Mouse (Mus musculus): ENCODE measurements around the gene Ptpn21. TPM values are rescaled to one million over a fixed set of nuclear protein-coding genes. Genes with fewer than 3 reads are reported as not detected.

Gene Ptpn21
- total and polyA plus RNA-seq, 3 experiments: 19.4 to 29.3 (median 29.1) TPM

DNA sequence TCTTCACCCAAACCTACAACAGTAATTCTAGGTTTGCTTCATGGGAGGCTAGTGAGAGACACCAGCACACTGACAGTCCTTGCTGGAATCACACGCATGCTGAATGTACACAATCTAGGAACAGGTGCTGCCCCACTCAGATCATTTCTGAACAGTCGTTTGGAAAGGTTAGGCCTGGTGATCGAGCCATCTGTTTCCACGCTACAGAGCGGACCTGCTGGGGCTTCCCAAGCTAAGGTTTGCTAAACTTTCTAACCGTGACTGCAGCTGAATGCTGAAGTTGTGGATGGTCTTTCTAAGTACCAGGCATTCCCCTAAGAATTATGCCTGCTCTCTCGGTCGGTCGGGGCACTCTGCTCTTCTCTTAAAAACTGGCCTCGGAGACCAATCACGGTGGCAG lies 6.5 kb downstream of the Ptpn21 start:
- peaks cover 6% of the 10 kb centered on the region for H3K79me2 ChIP-seq (replicated peaks; ENCODE audit: control insufficient read depth, insufficient read depth, low read length)
- intact Hi-C loops (cut with DNase I): no loop called here

DNA sequence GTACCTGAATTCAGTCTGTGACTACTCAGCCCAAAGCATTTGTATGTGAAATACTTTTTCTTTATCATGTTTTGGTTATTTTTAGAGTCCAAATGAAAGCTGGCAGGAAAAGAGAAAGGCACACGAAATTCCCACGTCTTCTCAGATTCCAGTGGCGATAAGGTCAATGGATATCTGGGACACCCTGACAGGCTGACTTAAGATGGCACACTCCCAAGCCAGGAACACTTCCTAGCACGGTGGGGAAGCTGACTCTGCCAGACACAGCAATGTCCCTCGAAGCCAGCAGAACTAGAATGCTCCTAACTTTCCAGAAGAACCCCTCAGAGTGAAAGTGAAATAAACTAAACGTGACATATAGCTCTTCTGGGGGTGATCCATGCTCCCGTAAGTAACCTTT lies 10.0 kb downstream of the Ptpn21 start:
- H3K4me3 ChIP-seq: no peak overlapping the region
- H3K9ac ChIP-seq (ENCODE audit: low read depth, low read length): no peak overlapping the region
- no peaks in the 10 kb centered on the region for H3K27me3 ChIP-seq (ENCODE audit: control insufficient read depth, insufficient read depth, low read length)
- DNase-seq: no peak
- 36% methylated on average over 7 of the region's 7 CpGs for WGBS
- intact Hi-C loops (cut with DNase I): no loop called here
- peaks cover 2% of the 10 kb centered on the region for H3K4me1 ChIP-seq (ENCODE audit: control insufficient read depth, insufficient read depth, low read length)
- no peak for TF ChIP-seq EP300 (IDR thresholded peaks at IDR 0.05; ENCODE audit: insufficient read depth, low read depth, low read length)
- TF ChIP-seq POLR2A (IDR thresholded peaks at IDR 0.05; ENCODE audit: insufficient read depth, low read depth, low read length): no peak
- no peak for TF ChIP-seq CTCF (IDR thresholded peaks at IDR 0.05)
- no peak overlapping the region for H3K27ac ChIP-seq
- H3K79me2 ChIP-seq (replicated peaks; ENCODE audit: control insufficient read depth, insufficient read depth, low read length): peaks cover 5% of the 10 kb centered on the region
- peaks cover 2% of the 10 kb centered on the region for H3K36me3 ChIP-seq (ENCODE audit: control insufficient read depth, insufficient read depth, low read length)

More for the DNA sequence above, 6.5 kb downstream of the Ptpn21 start:
- peaks cover 6% of the 10 kb centered on the region for H3K4me1 ChIP-seq (ENCODE audit: control insufficient read depth, insufficient read depth, low read length)
- H3K27ac ChIP-seq: no peak overlapping the region
- DNase-seq: no peak
- WGBS: 90% methylated on average over 11 of the region's 11 CpGs
- no peak overlapping the region for H3K9ac ChIP-seq (ENCODE audit: low read depth, low read length)
- no peaks in the 10 kb centered on the region for H3K27me3 ChIP-seq (ENCODE audit: control insufficient read depth, insufficient read depth, low read length)
- no peak for TF ChIP-seq CTCF (IDR thresholded peaks at IDR 0.05)
- TF ChIP-seq POLR2A (IDR thresholded peaks at IDR 0.05; ENCODE audit: insufficient read depth, low read depth, low read length): no peak
- TF ChIP-seq EP300 (IDR thresholded peaks at IDR 0.05; ENCODE audit: insufficient read depth, low read depth, low read length): no peak
- no peak overlapping the region for H3K4me3 ChIP-seq
- H3K36me3 ChIP-seq (ENCODE audit: control insufficient read depth, insufficient read depth, low read length): peaks cover 2% of the 10 kb centered on the region

DNA sequence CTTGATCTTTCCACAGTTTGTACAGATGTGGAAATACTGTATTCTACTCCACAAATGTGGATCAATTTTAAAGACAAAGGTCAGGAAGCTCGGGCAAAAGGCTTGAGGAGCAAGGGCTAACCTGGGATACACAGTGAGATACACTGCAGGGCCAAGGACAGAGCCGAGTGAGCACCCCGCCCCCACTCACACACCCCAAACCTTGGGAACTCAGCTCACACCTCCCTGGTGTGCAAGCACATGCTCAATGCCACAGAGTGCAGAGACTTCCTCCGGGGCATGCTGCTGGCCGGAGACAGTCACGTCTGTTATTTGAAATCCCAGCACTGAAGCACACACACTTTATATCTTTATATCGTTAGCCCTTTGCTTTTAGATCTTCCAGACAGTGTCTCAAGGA lies 11.1 kb downstream of the Ptpn21 start:
- no peak overlapping the region for H3K27ac ChIP-seq
- H3K4me3 ChIP-seq: no peak overlapping the region
- H3K9ac ChIP-seq (ENCODE audit: low read depth, low read length): no peak overlapping the region
- peaks cover 5% of the 10 kb centered on the region; the same call in 1 of the 2 replicates for H3K79me2 ChIP-seq (replicated peaks; ENCODE audit: control insufficient read depth, insufficient read depth, low read length)
- 88% methylated on average over 7 of the region's 7 CpGs for WGBS
- TF ChIP-seq EP300 (IDR thresholded peaks at IDR 0.05; ENCODE audit: insufficient read depth, low read depth, low read length) (no peak), CTCF (IDR thresholded peaks at IDR 0.05) (no peak), POLR2A (IDR thresholded peaks at IDR 0.05; ENCODE audit: insufficient read depth, low read depth, low read length) (no peak)
- intact Hi-C loops (cut with DNase I): no loop called here
- H3K36me3 ChIP-seq (ENCODE audit: control insufficient read depth, insufficient read depth, low read length): peaks cover 2% of the 10 kb centered on the region
- H3K27me3 ChIP-seq (ENCODE audit: control insufficient read depth, insufficient read depth, low read length): no peaks in the 10 kb centered on the region
- no peak for DNase-seq
- H3K4me1 ChIP-seq (ENCODE audit: control insufficient read depth, insufficient read depth, low read length): peaks cover 2% of the 10 kb centered on the region

DNA sequence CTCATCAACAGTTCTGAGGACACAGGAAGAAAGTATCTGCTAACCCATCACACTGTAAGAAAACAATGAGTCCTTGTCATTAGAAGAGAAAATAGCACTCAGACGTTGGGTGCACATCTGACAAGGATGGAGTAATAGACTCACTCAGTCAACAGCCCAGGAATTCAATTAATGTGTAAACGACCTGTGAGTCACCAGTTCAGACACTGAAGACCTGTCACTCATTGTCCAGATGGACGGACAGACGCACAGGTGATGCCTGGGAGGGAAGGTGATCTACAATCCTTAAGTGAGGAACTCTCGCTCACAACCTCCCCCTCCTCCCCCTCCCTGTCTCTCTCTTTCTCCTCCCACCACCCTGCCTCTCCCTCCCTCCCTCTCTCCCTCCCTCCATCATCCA lies 12.2 kb downstream of the Ptpn21 start:
- intact Hi-C loops (cut with DNase I): no loop called here
- no peak for DNase-seq
- Histone ChIP-seq H3K36me3 (ENCODE audit: control insufficient read depth, insufficient read depth, low read length) (peaks cover 2% of the 10 kb centered on the region), H3K79me2 (replicated peaks; ENCODE audit: control insufficient read depth, insufficient read depth, low read length) (peaks cover 3% of the 10 kb centered on the region; the same call in 1 of the 2 replicates), H3K9ac (ENCODE audit: low read depth, low read length) (no peak overlapping the region), H3K27me3 (ENCODE audit: control insufficient read depth, insufficient read depth, low read length) (no peaks in the 10 kb centered on the region), H3K4me3 (no peak overlapping the region), H3K4me1 (ENCODE audit: control insufficient read depth, insufficient read depth, low read length) (peaks cover 2% of the 10 kb centered on the region), H3K27ac (no peak overlapping the region)
- WGBS: 72% methylated on average over 5 of the region's 5 CpGs
- TF ChIP-seq CTCF (IDR thresholded peaks at IDR 0.05): no peak
- TF ChIP-seq POLR2A (IDR thresholded peaks at IDR 0.05; ENCODE audit: insufficient read depth, low read depth, low read length): no peak
- TF ChIP-seq EP300 (IDR thresholded peaks at IDR 0.05; ENCODE audit: insufficient read depth, low read depth, low read length): no peak

DNA sequence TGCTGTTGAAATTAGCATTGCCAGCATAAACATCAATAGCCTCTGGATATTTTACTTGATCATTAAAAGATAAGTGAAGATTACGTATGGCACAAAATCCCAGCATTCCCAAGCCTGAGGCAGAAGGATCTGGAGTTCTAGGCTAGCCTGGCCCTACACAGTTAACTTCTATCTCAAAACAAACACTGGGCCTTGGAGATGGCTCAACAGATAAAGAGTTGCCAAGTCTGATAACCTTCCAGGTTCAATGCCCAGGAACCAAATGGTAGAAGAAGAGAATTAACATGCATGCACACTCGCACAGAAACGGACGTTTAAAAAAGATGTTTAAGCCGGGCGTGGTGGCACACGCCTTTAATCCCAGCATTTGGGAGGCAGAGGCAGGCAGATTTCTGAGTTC lies 13.0 kb downstream of the Ptpn21 start:
- intact Hi-C loops (cut with DNase I): no loop called here
- TF ChIP-seq EP300 (IDR thresholded peaks at IDR 0.05; ENCODE audit: insufficient read depth, low read depth, low read length): no peak
- no peak for TF ChIP-seq POLR2A (IDR thresholded peaks at IDR 0.05; ENCODE audit: insufficient read depth, low read depth, low read length)
- no peak for TF ChIP-seq CTCF (IDR thresholded peaks at IDR 0.05)
- DNase-seq: no peak
- no peak overlapping the region for H3K27ac ChIP-seq
- no peaks in the 10 kb centered on the region for H3K27me3 ChIP-seq (ENCODE audit: control insufficient read depth, insufficient read depth, low read length)
- peaks cover 2% of the 10 kb centered on the region for H3K36me3 ChIP-seq (ENCODE audit: control insufficient read depth, insufficient read depth, low read length)
- peaks cover 3% of the 10 kb centered on the region; the same call in 1 of the 2 replicates for H3K79me2 ChIP-seq (replicated peaks; ENCODE audit: control insufficient read depth, insufficient read depth, low read length)
- no peak overlapping the region for H3K4me3 ChIP-seq
- peaks cover 2% of the 10 kb centered on the region for H3K4me1 ChIP-seq (ENCODE audit: control insufficient read depth, insufficient read depth, low read length)
- 94% methylated on average over 7 of the region's 7 CpGs for WGBS
- H3K9ac ChIP-seq (ENCODE audit: low read depth, low read length): no peak overlapping the region

DNA sequence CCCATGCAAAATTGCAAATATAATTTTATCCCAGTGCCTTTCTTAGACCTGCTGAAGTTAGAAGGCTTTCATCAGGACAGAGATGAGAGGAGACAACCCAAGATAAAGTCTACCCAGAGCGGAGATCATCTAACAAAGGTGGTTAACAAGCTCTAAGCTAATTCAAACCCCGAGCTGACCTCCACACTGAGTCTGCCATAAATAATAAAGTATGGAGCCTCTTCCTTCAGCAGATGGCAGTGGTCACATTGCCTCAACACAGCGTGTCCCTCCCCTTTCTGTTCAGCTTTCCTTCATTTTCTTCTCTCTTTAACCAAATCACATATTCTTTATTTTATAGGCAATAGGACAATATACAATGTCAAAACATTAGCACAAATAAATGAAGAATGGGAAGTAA lies 16.2 kb downstream of the Ptpn21 start:
- no peak for DNase-seq
- peaks cover under 1% of the 10 kb centered on the region; the same call in 1 of the 2 replicates for H3K4me1 ChIP-seq (ENCODE audit: control insufficient read depth, insufficient read depth, low read length)
- H3K36me3 ChIP-seq (ENCODE audit: control insufficient read depth, insufficient read depth, low read length): no peaks in the 10 kb centered on the region
- no peaks in the 10 kb centered on the region for H3K27me3 ChIP-seq (ENCODE audit: control insufficient read depth, insufficient read depth, low read length)
- H3K4me3 ChIP-seq: no peak overlapping the region
- no peak overlapping the region for H3K9ac ChIP-seq (ENCODE audit: low read depth, low read length)
- H3K27ac ChIP-seq: peak overlapping the region; percentile 13; the same call in 1 of the 2 replicates
- 66% methylated on average over 3 of the region's 3 CpGs for WGBS
- TF ChIP-seq CTCF (IDR thresholded peaks at IDR 0.05) (no peak), POLR2A (IDR thresholded peaks at IDR 0.05; ENCODE audit: insufficient read depth, low read depth, low read length) (no peak), EP300 (IDR thresholded peaks at IDR 0.05; ENCODE audit: insufficient read depth, low read depth, low read length) (no peak)
- intact Hi-C loops (cut with DNase I): no loop called here
- H3K79me2 ChIP-seq (replicated peaks; ENCODE audit: control insufficient read depth, insufficient read depth, low read length): peaks cover under 1% of the 10 kb centered on the region; the same call in 1 of the 2 replicates
